Mouse (Mus musculus) CH12.LX (cell line): Measurements from ENCODE around the gene Zfp106. TPM values are rescaled to one million over a fixed set of nuclear protein-coding genes. Genes with fewer than 3 reads are reported as not detected.

ENCODE experiments used
- DNase-seq: peaks from one replicate; pipeline ENCODE4 v3.0.0-alpha.2; 2013; ENCODE audit errors: extremely low read depth
- H3K27ac ChIP-seq: 2 replicates; pipeline ENCODE4 v1.5.1; 2012; ENCODE audit warnings: low read depth, mild to moderate bottlenecking, control low read depth, moderate library complexity; ENCODE audit not compliant: insufficient read depth
- H3K27me3 ChIP-seq: replicated peaks from 2 replicates; pipeline ENCODE3; 2012; ENCODE audit warnings: inconsistent platforms
- H3K36me3 ChIP-seq, 2 experiments: replicated peaks in 1 of 2; 2 replicates each; pipeline versions ENCODE3 to v1.6.1; 2012; ENCODE audit warnings: inconsistent platforms in 1 of 2, low read length in 1 of 2, mild to moderate bottlenecking in 1 of 2, mixed read lengths in 1 of 2, moderate library complexity in 1 of 2; ENCODE audit not compliant: control insufficient read depth in 1 of 2, insufficient read depth in 1 of 2
- H3K4me1 ChIP-seq, 2 experiments: 2 replicates each; pipeline ENCODE4 v1.6.1; 2012; ENCODE audit warnings: inconsistent platforms in 1 of 2, moderate library complexity in 1 of 2; ENCODE audit not compliant: insufficient read depth in 2 of 2, control insufficient read depth in 1 of 2
- H3K4me2 ChIP-seq: 2 replicates; pipeline ENCODE4 v1.6.1; 2012; ENCODE audit warnings: low read depth, mild to moderate bottlenecking, control low read depth; ENCODE audit not compliant: poor library complexity, insufficient read depth, severe bottlenecking
- H3K4me3 ChIP-seq, 3 experiments: fragments of 150-350 bp in 1 of 3; sonication (generic) in 1 of 3; replicated peaks in 1 of 3; 2 replicates each; pipeline versions ENCODE3 to v1.5.1; 2011 to 2012; ENCODE audit warnings: low read depth in 2 of 3, low read length in 2 of 3, mild to moderate bottlenecking in 2 of 3, moderate library complexity in 2 of 3, control low read depth in 1 of 3, improper control_type of control experiment in 1 of 3, inconsistent platforms in 1 of 3, mixed read lengths in 1 of 3; ENCODE audit not compliant: poor library complexity in 1 of 3
- H3K79me2 ChIP-seq: replicated peaks from 2 replicates; pipeline ENCODE4 v1.6.1; 2012; ENCODE audit warnings: mild to moderate bottlenecking, moderate library complexity; ENCODE audit not compliant: control insufficient read depth, poor library complexity, insufficient read depth, severe bottlenecking; ENCODE audit errors: extremely low read depth
- H3K9ac ChIP-seq: 2 replicates; pipeline ENCODE4 v1.6.1; 2012; ENCODE audit warnings: low read depth, mild to moderate bottlenecking, control low read depth, moderate library complexity; ENCODE audit not compliant: insufficient read depth
- H3K9me3 ChIP-seq: replicated peaks from 2 replicates; pipeline ENCODE3; 2012; ENCODE audit warnings: low read length, inconsistent platforms, mixed read lengths
- CHD2 ChIP-seq: IDR thresholded peaks from 2 replicates; pipeline ENCODE4 v1.6.1; 2011; ENCODE audit warnings: low read length, improper control_type of control experiment
- CTCF ChIP-seq, 2 experiments: IDR thresholded peaks in 1 of 2; conservative IDR thresholded peaks in 1 of 2; 2 replicates each; pipeline ENCODE4 v1.5.1; 2011 to 2012; ENCODE audit warnings: low read depth in 2 of 2, low read length in 2 of 2, improper control_type of control experiment in 1 of 2, inconsistent platforms in 1 of 2, mild to moderate bottlenecking in 1 of 2, moderate library complexity in 1 of 2
- GABPA ChIP-seq: IDR thresholded peaks from 2 replicates; pipeline ENCODE4 v1.6.1; 2012; ENCODE audit warnings: low read depth, low read length, improper control_type of control experiment, inconsistent platforms; ENCODE audit not compliant: insufficient replicate concordance
- IRF4 ChIP-seq: IDR thresholded peaks from 2 replicates; pipeline ENCODE4 v1.6.1; 2014; ENCODE audit warnings: low read depth, mild to moderate bottlenecking, inconsistent platforms, low read length, improper control_type of control experiment
- JUND ChIP-seq: conservative IDR thresholded peaks from 2 replicates; pipeline ENCODE4 v1.6.1; 2011; ENCODE audit warnings: low read depth, low read length, improper control_type of control experiment
- MAFK ChIP-seq: IDR thresholded peaks from 2 replicates; pipeline ENCODE4 v1.6.1; 2011; ENCODE audit warnings: low read length, improper control_type of control experiment; ENCODE audit not compliant: insufficient replicate concordance
- MAZ ChIP-seq: IDR thresholded peaks from 2 replicates; pipeline ENCODE4 v1.6.1; 2012; ENCODE audit warnings: low read depth, mild to moderate bottlenecking, inconsistent platforms, low read length, improper control_type of control experiment, moderate library complexity
- MXI1 ChIP-seq: IDR thresholded peaks from 2 replicates; pipeline ENCODE4 v1.6.1; 2011; ENCODE audit warnings: mild to moderate bottlenecking, low read depth, low read length, improper control_type of control experiment
- POLR2AphosphoS2 ChIP-seq: IDR thresholded peaks from 2 replicates; pipeline ENCODE4 v1.6.1; 2011; ENCODE audit warnings: low read depth, low read length, improper control_type of control experiment
- RAD21 ChIP-seq: IDR thresholded peaks from 2 replicates; pipeline ENCODE4 v1.6.1; 2011; ENCODE audit warnings: low read depth, mild to moderate bottlenecking, low read length, improper control_type of control experiment, moderate library complexity
- TCF12 ChIP-seq: IDR thresholded peaks from 2 replicates; pipeline ENCODE4 v1.6.1; 2014; ENCODE audit warnings: low read depth, mild to moderate bottlenecking, inconsistent platforms, low read length, improper control_type of control experiment
- USF2 ChIP-seq: conservative IDR thresholded peaks from 2 replicates; pipeline ENCODE4 v1.6.1; 2011; ENCODE audit warnings: low read depth, low read length, improper control_type of control experiment
- ZNF384 ChIP-seq: IDR thresholded peaks from 2 replicates; pipeline ENCODE4 v1.6.1; 2012; ENCODE audit warnings: low read depth, low read length, improper control_type of control experiment, inconsistent platforms
- dilution Hi-C: fragments of 300-500 bp; cut with MboI; formaldehyde crosslinking; loops from 2 replicates; pipeline ENCODE4 v1.14.3; 2020; ENCODE audit warnings: low sequenced_read_pairs; ENCODE audit not compliant: extremely low pct_unique_long_range_greater_than_20kb, extremely low pct_ligation_motif_present
- in situ Hi-C: fragments of 300-500 bp; cut with MboI; formaldehyde crosslinking; loops from 3 replicates; pipeline ENCODE4 v1.14.3; 2019; ENCODE audit warnings: low sequenced_read_pairs, low pct_ligation_motif_present, low pct_unique_long_range_greater_than_20kb, mixed read lengths
- polyA plus RNA-seq: library from polyadenylated mRNA; unstranded; fragments of >175 nt; gene quantifications from 2 replicates; pipeline ENCODE4 v1.2.1, GENCODE M21; 2012; ENCODE audit warnings: low read depth; ENCODE audit not compliant: insufficient read length
- total RNA-seq, 2 experiments: library from RNA; depleted of rRNA; stranded (reverse); fragments of 300-350 nt in 1 of 2; fragments of >200 nt in 1 of 2; gene quantifications; 2 replicates each; pipeline ENCODE4 v1.2.3; 2012 to 2014

The Zfp106 gene
- total and polyA plus RNA-seq, 3 experiments, result 93.8 to 183 (median 130) TPM

- no peaks in the 10 kb centered on the region for H3K27me3 ChIP-seq
- dilution Hi-C loops (no loop called here), in situ Hi-C loops (loop anchor here (10.0 to 25.0 kb wide), 2 partner anchors 411 to 649 kb away; partner anchors contain the start of gene Tgm7)
- no peaks in the 10 kb centered on the region for H3K79me2 ChIP-seq
- H3K36me3 ChIP-seq, result peaks cover 0 to 12% of the 10 kb centered on the region in 2 experiments
- DNase-seq, result no peak
- peaks cover 0 to 12% of the 10 kb centered on the region in 2 experiments; a peak in 1 of 4 replicates for H3K4me1 ChIP-seq
- H3K9ac ChIP-seq, result no peak overlapping the region
- no peak overlapping the region for H3K4me2 ChIP-seq
- TF ChIP-seq JUND (no peak), MXI1 (no peak), USF2 (no peak), CTCF (conservative IDR thresholded peaks at IDR 0.05 in 1 of 2, IDR thresholded peaks at IDR 0.05 in 1 of 2; ENCODE audit: low read depth in 2 of 2, low read length in 2 of 2) (no peak), IRF4 (no peak), MAFK (no peak), TCF12 (no peak), MAZ (no peak), POLR2AphosphoS2 (no peak), RAD21 (no peak)
- no peaks in the 10 kb centered on the region for H3K9me3 ChIP-seq
- H3K4me3 ChIP-seq, result no peak overlapping the region
- H3K27ac ChIP-seq, result no peak overlapping the region
Observed at GRCm38 (mm10) chr2:120463328-120463727, 100.3 kb downstream of the Zfp106 start.

- H3K27ac ChIP-seq, result no peak overlapping the region
- dilution Hi-C loops (no loop called here), in situ Hi-C loops (loop anchor here (10.0 to 25.0 kb wide), 2 partner anchors 415 to 652 kb away; partner anchors contain the start of gene Tgm7)
- peaks cover 0 to 12% of the 10 kb centered on the region in 2 experiments for H3K36me3 ChIP-seq
- no peaks in the 10 kb centered on the region for H3K27me3 ChIP-seq
- TF ChIP-seq GABPA (no peak), POLR2AphosphoS2 (no peak), ZNF384 (no peak), CHD2 (no peak)
- no peak overlapping the region for H3K4me2 ChIP-seq
- H3K79me2 ChIP-seq, result no peaks in the 10 kb centered on the region
- DNase-seq, result no peak
- H3K9me3 ChIP-seq, result no peaks in the 10 kb centered on the region
- H3K4me3 ChIP-seq, result no peak overlapping the region
- H3K4me1 ChIP-seq, result peaks cover 0 to 3% of the 10 kb centered on the region in 2 experiments; a peak in 1 of 4 replicates
- no peak overlapping the region for H3K9ac ChIP-seq
Observed at GRCm38 (mm10) chr2:120460216-120460615, 103.4 kb downstream of the Zfp106 start.

Other genes with a start within 250 kb of the Zfp106 start
- 0.84 and 1.3 TPM in 2 replicates for gene Pla2g4f, start 249.7 kb downstream of the Zfp106 start, total RNA-seq (2012; rRNA removed)
- gene Pla2g4f, start 249.7 kb downstream of the Zfp106 start, total RNA-seq (2014; rRNA removed), result not detected in 2 replicates
- gene Pla2g4f, start 249.7 kb downstream of the Zfp106 start, polyA plus RNA-seq, result 0.30 and 0.34 TPM in 2 replicates
- gene Vps39, start 210.7 kb downstream of the Zfp106 start, total RNA-seq (2012; rRNA removed), result 38.9 and 41.8 TPM in 2 replicates
- 16.0 and 33.7 TPM in 2 replicates for gene Vps39, start 210.7 kb downstream of the Zfp106 start, total RNA-seq (2014; rRNA removed)
- gene Vps39, start 210.7 kb downstream of the Zfp106 start, polyA plus RNA-seq, result 21.3 and 30.6 TPM in 2 replicates
- gene Ganc, start 159.9 kb downstream of the Zfp106 start, total RNA-seq (2012; rRNA removed), result 6.7 and 9.6 TPM in 2 replicates
- 9.5 and 10.1 TPM in 2 replicates for gene Ganc, start 159.9 kb downstream of the Zfp106 start, total RNA-seq (2014; rRNA removed)
- 7.0 and 10.8 TPM in 2 replicates for gene Ganc, start 159.9 kb downstream of the Zfp106 start, polyA plus RNA-seq
- 26.0 and 27.3 TPM in 2 replicates for gene Tmem87a, start 159.7 kb downstream of the Zfp106 start, total RNA-seq (2012; rRNA removed)
- 43.5 and 48.9 TPM in 2 replicates for gene Tmem87a, start 159.7 kb downstream of the Zfp106 start, total RNA-seq (2014; rRNA removed)
- 28.5 and 30.5 TPM in 2 replicates for gene Tmem87a, start 159.7 kb downstream of the Zfp106 start, polyA plus RNA-seq
- gene Capn3, start 107.8 kb downstream of the Zfp106 start, total RNA-seq (2012; rRNA removed), result 2.0 and 3.2 TPM in 2 replicates
- 7.2 and 8.0 TPM in 2 replicates for gene Capn3, start 107.8 kb downstream of the Zfp106 start, total RNA-seq (2014; rRNA removed)
- 5.5 and 7.4 TPM in 2 replicates for gene Capn3, start 107.8 kb downstream of the Zfp106 start, polyA plus RNA-seq
- gene Snap23, start 3.8 kb upstream of the Zfp106 start, total RNA-seq (2012; rRNA removed), result 15.9 and 20.5 TPM in 2 replicates
- 23.0 and 25.3 TPM in 2 replicates for gene Snap23, start 3.8 kb upstream of the Zfp106 start, total RNA-seq (2014; rRNA removed)
- 35.8 and 44.5 TPM in 2 replicates for gene Snap23, start 3.8 kb upstream of the Zfp106 start, polyA plus RNA-seq
- 12.8 and 15.4 TPM in 2 replicates for gene Haus2, start 45.5 kb upstream of the Zfp106 start, total RNA-seq (2012; rRNA removed)
- gene Haus2, start 45.5 kb upstream of the Zfp106 start, total RNA-seq (2014; rRNA removed), result 37.8 and 41.4 TPM in 2 replicates
- 18.2 and 21.0 TPM in 2 replicates for gene Haus2, start 45.5 kb upstream of the Zfp106 start, polyA plus RNA-seq
- 8.9 and 9.1 TPM in 2 replicates for gene Lrrc57, start 45.7 kb upstream of the Zfp106 start, total RNA-seq (2012; rRNA removed)
- 15.6 and 18.8 TPM in 2 replicates for gene Lrrc57, start 45.7 kb upstream of the Zfp106 start, total RNA-seq (2014; rRNA removed)
- 10.3 and 10.5 TPM in 2 replicates for gene Lrrc57, start 45.7 kb upstream of the Zfp106 start, polyA plus RNA-seq
- 0.67 and 0.81 TPM in 2 replicates for gene Stard9, start 65.3 kb upstream of the Zfp106 start, total RNA-seq (2012; rRNA removed)
- 0.16 and 0.23 TPM in 2 replicates for gene Stard9, start 65.3 kb upstream of the Zfp106 start, total RNA-seq (2014; rRNA removed)
- gene Stard9, start 65.3 kb upstream of the Zfp106 start, polyA plus RNA-seq, result 0.76 and 1.1 TPM in 2 replicates